Mouse (Mus musculus) heart, postnatal 36 days (tissue): Measurements from ENCODE around the gene Angpt4. TPM values are rescaled to one million over a fixed set of nuclear protein-coding genes. Genes with fewer than 3 reads are reported as not detected.
A peak's percentile ranks its signal among the peaks of the same experiment; 100 is the strongest.

Experiments
- DNase-seq, 2 experiments: peaks; one replicate each; pipeline ENCODE4 v3.0.0; 2021 to 2022
- intact Hi-C: fragments of 180-260 bp; cut with DNase I; formaldehyde crosslinking; loops from one replicate; pipeline ENCODE4 v1.15.1; 2025
- total RNA-seq, 2 experiments: library from RNA; stranded (reverse); gene quantifications; 2 replicates each; pipeline ENCODE4 v1.2.3; 2021

Gene Angpt4
- total RNA-seq, 2 experiments from 2014 or later: 0.19 to 0.22 TPM

- no peak for DNase-seq
- intact Hi-C loops: no loop called here
Measured at GRCm38 (mm10) chr2:151911751-151912150, 741 bp downstream of the Angpt4 start.

DNA sequence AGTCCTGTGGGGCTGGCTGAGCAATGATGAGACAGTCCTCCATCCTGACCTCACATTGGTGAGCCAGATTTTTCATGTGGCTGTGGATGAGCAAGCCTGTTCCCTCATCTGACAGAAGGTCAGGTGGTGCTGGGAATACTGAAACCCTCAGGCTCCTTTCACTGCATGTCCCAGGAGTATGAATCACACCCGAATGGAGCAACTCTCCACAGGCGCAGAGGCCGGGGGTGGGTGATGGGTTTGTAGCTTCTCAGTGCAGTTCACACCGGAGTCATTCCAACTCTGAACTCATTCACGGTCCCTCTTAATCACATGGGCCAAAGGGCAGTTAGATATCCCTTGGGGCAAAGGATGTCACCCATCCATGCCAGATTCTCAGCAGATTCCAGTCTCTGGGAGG lies 3.1 kb downstream of the Angpt4 start:
- intact Hi-C loops: no loop called here
- no peak for DNase-seq

DNA sequence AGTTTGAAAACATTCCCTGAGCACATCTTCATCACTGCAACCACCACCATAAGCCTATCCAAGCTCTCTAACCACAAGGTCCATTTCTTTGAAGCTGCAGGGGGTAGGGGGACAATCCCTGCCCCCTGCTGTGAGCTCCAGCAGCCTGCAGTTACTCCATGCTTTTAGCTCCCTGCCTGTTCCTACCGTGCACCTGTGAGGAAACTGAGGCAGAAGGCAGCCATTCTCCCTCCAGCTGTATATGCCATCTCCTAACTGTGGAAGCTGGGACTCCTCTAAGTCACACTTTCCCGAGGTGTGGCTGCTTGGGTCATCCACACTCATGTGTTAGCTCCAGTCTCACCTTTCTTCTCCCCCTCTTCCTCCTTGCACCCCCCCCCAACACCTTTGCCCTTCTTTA lies 4.1 kb downstream of the Angpt4 start:
- intact Hi-C loops: no loop called here
- no peak for DNase-seq

DNA sequence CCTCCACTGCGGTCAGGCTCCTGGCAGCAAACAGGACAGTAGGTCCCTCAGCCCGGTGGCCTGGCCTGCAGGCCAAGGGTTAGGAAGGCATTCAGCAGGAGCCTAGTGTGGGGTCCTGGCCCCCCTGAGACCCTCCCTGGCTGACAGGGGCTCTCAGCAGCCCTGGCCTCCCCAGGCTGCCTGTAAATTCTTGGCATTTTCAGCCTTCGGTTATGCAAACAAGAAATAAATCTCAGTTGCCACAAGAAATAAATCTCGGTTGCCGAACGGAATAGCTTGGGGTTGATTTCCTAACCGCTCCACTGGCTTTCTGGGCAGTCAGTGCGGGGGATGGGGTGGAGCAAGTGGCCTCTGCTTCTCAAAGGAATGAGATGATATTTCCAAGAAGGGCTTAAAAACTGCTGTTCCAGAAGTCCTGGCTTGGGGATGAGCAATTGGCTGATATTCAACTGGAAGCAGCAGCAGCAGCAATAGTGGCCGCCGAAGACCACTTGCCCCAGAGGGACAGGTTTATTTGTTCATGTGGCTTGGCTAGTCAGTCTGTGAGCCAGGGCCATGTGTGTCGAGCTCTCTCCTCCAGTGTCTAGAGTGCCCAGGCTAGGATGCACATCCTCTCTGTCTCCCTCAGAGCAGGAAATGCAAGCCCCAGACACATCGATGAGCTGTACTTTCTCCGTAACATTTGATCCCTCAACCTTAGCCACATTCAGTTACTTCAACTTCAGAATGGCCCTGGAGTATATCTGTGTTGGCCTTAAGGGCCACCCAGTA lies 5.2 kb downstream of the Angpt4 start:
- intact Hi-C loops: no loop called here
- DNase-seq: no peak

DNA sequence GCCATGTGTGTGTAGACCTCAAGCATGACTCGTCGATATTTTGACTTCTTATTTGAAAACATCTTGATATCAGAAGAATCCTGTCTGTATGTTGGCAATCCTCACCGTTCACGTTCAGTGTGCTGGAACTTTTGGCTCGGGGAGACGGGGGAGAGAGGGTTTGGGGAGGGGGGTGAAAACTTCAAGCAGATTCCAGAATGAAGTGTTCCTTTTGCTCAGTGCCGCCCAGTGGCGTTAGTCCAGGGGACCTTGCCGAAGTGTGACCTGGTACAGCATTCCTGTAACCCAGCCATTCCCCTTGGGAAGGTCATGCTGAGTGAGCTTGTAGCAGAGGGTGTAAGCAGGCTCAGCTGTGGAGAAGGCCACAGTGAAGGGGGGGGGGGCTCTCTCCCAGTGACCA lies 8.1 kb downstream of the Angpt4 start:
- intact Hi-C loops: no loop called here
- DNase-seq: no peak

DNA sequence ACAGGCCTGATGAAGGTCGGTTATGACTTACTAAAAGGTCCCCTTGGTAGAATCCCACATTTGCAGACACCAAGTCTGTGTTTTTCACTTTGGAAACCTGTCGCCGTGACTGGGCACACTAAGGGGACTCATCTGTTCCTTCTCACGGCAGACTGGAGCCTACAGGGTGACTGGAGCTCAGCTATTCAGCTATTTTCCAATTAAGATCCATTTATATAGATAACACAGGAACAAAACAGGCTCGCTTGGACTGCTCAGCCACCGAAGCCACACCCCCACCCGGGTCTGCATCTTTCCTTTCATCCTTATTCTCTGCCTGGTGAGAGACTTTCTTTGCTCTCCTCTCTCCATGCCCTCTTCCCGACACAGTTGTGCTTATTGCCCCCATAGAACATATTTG lies 10.1 kb downstream of the Angpt4 start:
- intact Hi-C loops: no loop called here
- DNase-seq: no peak

DNA sequence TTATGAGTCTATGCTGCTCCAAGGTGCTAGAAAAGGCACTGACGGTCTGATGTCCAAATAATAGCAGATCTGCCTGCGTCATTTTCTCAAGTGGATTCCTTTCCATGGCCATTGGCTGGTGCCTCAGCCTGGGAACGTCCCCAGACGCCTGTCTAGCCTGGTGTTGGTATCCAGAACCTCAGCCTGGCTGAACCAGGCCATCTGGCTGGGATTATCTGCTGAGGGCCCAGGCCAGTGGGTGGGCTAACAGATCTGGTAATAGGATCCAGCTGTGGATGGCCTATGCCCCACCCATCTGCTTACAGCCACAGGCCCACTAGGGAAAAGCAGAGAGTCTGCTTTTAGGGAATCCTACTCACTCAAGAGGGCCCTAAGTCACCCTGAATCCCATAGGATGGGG lies 10.6 kb downstream of the Angpt4 start:
- intact Hi-C loops: no loop called here
- DNase-seq: peak; percentile 46 to 54

GRCm38 (mm10) chr2:151924276-151924675 lies 13.3 kb downstream of the Angpt4 start:
- intact Hi-C loops: no loop called here
- no peak for DNase-seq

GRCm38 (mm10) chr2:151925715-151926114 lies 14.7 kb downstream of the Angpt4 start:
- intact Hi-C loops: no loop called here
- DNase-seq: no peak

GRCm38 (mm10) chr2:151927103-151927502 lies 16.1 kb downstream of the Angpt4 start:
- DNase-seq: no peak
- intact Hi-C loops: no loop called here

- intact Hi-C loops: loop anchor here (2.0 kb wide), 2 partner anchors 54 to 64 kb away; no protein-coding TSS in a partner anchor
Measured at GRCm38 (mm10) chr2:151930389-151931074, 19.5 kb downstream of the Angpt4 start.

DNA sequence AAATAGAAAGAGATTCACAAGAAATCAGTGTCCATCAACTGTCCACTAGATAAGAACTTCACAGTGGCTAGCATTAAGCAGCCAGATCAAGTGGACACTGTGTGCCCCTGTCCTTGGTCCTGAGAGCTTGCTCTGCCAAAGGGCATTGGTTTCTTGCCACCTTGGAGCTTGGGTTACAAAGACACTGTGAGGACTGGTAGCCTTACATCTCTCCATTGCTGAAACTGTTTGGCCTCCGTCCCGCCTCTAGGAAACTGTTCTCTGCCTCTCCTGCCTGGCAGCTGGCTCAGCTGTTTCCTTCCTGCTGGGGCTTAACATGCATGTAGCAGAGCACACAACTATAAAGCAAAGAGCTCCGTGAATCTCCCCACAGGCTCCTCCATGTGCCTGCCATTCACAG lies 26.9 kb downstream of the Angpt4 start:
- DNase-seq: peak in 1 of 2 experiments; percentile 48
- intact Hi-C loops: no loop called here

More at GRCm38 (mm10) chr2:151930389-151931074, 19.5 kb downstream of the Angpt4 start:
- DNase-seq: peak; percentile 82 to 92

GRCm38 (mm10) chr2:151938780-151939200 lies 27.8 kb downstream of the Angpt4 start:
- DNase-seq: peak; percentile 69 to 76
- intact Hi-C loops: no loop called here

DNA sequence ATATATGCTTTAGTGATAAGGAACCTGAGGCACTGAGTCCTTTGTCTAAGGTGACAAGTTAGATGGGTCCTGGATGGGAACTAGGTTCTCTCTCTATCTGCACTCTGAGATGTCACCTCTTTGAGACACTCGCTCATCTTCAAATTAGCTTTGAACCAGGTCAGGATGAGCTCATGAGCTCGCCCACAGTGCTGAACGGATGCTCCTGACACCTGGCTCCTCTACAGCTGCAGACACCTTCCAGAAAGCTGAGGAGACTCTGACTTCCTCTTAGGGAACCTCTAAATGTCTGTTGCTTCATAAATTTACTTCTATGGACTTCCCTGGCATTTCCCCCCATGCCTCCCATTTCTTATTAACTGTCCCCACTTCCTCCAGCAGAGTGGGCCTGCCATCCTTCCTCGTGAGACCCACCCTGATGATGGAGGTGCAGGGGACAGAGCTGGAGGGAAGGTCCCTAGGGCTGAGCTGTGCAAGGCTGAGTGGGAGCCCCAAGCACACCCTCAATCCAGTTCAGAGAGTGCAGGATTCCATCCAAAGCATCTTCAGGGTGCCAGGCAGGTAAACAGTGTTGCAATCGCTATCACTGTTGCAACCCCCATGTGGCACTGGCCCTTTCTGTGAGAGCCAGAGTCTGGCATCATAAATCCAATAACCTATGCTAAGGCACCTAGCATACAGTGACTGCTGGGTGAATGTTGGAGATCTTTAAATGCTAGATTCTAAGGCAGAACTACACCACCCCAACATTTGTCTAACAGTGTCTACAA lies 28.8 kb downstream of the Angpt4 start:
- intact Hi-C loops: no loop called here
- DNase-seq: no peak

DNA sequence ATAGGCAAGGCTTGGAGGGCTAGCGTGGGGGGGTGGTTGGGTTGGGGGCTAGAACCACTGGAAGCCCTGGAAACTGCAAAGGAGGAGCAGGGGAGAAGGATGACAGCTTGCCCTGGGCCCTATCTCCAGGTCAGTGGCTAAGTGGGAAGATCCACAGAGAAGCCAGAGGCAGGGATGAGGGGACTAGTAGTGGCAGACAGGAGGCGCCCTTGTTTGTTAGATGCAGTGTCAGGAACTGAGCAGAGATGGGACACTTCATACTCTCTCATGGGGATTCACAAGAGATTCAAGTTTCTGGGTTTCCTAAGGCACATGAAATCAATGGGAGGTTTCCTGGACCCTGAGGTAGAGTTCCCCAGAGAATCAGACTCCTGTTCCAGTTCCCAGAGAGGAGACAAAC lies 30.3 kb downstream of the Angpt4 start:
- peak; percentile 59 to 65 for DNase-seq

GRCm38 (mm10) chr2:151944106-151944505 lies 33.1 kb downstream of the Angpt4 start:
- intact Hi-C loops: no loop called here
- DNase-seq: no peak

More for the DNA sequence above, 30.3 kb downstream of the Angpt4 start:
- intact Hi-C loops: loop anchor here (1.0 kb wide), 1 partner anchor 53 kb away; no protein-coding TSS in a partner anchor

- intact Hi-C loops: no loop called here
- DNase-seq: no peak
Measured at GRCm38 (mm10) chr2:151947617-151948016, 36.6 kb downstream of the Angpt4 start.

- intact Hi-C loops: no loop called here
- no peak for DNase-seq
Measured at GRCm38 (mm10) chr2:151948311-151948710, 37.3 kb downstream of the Angpt4 start.

GRCm38 (mm10) chr2:151949082-151949774 lies 38.2 kb downstream of the Angpt4 start:
- DNase-seq: no peak
- intact Hi-C loops: no loop called here

GRCm38 (mm10) chr2:151953665-151954064 lies 42.7 kb downstream of the Angpt4 start:
- intact Hi-C loops: no loop called here
- DNase-seq: no peak
